Mouse (Mus musculus) heart, postnatal 0 days (tissue): ENCODE measurements around the gene Nectin1. TPM values are rescaled to one million over a fixed set of nuclear protein-coding genes. Genes with fewer than 3 reads are reported as not detected.
A peak's percentile ranks its signal among the peaks of the same experiment; 100 is the strongest.

Experiments used
- ATAC-seq: fragments of 200-750 bp; cut with Nextera tagmentation; 2 replicates; pipeline ENCODE4 v1.8.0; 2017; ENCODE audit warnings: low read depth, moderate number of reproducible peaks, moderate library complexity; ENCODE audit not compliant: insufficient read depth
- DNase-seq: peaks from one replicate; pipeline ENCODE4 v3.0.0-alpha.2; 2016; ENCODE audit warnings: low spot score
- H3K27ac ChIP-seq: fragments of 300-500 bp; sonication (generic); 2 replicates; pipeline ENCODE4 v1.5.1; 2014; ENCODE audit warnings: low read depth, mild to moderate bottlenecking
- H3K27me3 ChIP-seq: fragments of 300-500 bp; sonication (generic); 2 replicates; pipeline ENCODE4 v1.6.1; 2014; ENCODE audit warnings: low read length, mixed read lengths; ENCODE audit not compliant: control insufficient read depth, insufficient read depth
- H3K36me3 ChIP-seq: fragments of 300-500 bp; sonication (generic); replicated peaks from 2 replicates; pipeline ENCODE4 v1.6.1; 2014; ENCODE audit warnings: low read length, mixed read lengths; ENCODE audit not compliant: control insufficient read depth, insufficient read depth
- H3K4me1 ChIP-seq: fragments of 300-500 bp; sonication (generic); 2 replicates; pipeline ENCODE4 v1.6.1; 2014; ENCODE audit warnings: antibody characterized with exemption; ENCODE audit not compliant: control insufficient read depth, insufficient read depth
- H3K4me2 ChIP-seq: fragments of 300-500 bp; sonication (generic); 2 replicates; pipeline ENCODE4 v1.6.1; 2014; ENCODE audit warnings: low read depth, mild to moderate bottlenecking, low read length, moderate library complexity
- H3K4me3 ChIP-seq: fragments of 300-500 bp; sonication (generic); 2 replicates; pipeline ENCODE4 v1.5.1; 2014; ENCODE audit warnings: low read depth, low read length
- H3K9ac ChIP-seq: fragments of 300-500 bp; sonication (generic); replicated peaks from 2 replicates; pipeline ENCODE4 v1.6.1; 2014; ENCODE audit warnings: low read depth, low read length, mixed read lengths
- H3K9me3 ChIP-seq: fragments of 300-500 bp; sonication (generic); replicated peaks from 2 replicates; pipeline ENCODE4 v1.6.1; 2016; ENCODE audit warnings: low read length; ENCODE audit not compliant: control insufficient read depth
- CTCF ChIP-seq: IDR thresholded peaks from 2 replicates; pipeline ENCODE4 v1.5.1; 2016; ENCODE audit warnings: antibody characterized with exemption, control low read depth, low read depth
- EP300 ChIP-seq: IDR thresholded peaks from 2 replicates; pipeline ENCODE4 v1.6.1; 2016; ENCODE audit warnings: antibody characterized with exemption, low read depth
- WGBS: fragments of 180-500 bp; shearing (Covaris S2); extraction: QIAGEN DNeasy Blood & Tissue Kit; methylation state at CpG from one replicate; pipeline ENCODE4 v1.1.7; 2014; 5-methylcytosine and 5-hydroxymethylcytosine counted together
- polyA plus RNA-seq: library from polyadenylated mRNA; unstranded; fragments of >200 nt; fragmentation: Nextera tagmentation; extraction: Ambion mirVana; gene quantifications from 2 replicates; pipeline ENCODE4 v1.2.1, GENCODE M21; 2015
- total RNA-seq: library from RNA; depleted of rRNA; stranded (reverse); fragments of >200 nt; gene quantifications from 2 replicates; pipeline ENCODE4 v1.2.3, GENCODE M21; 2014; ENCODE audit warnings: low replicate concordance

Nectin1 gene
- total and polyA plus RNA-seq, 2 experiments from 2014 or later: 0.82 to 3.6 TPM

GRCm38 (mm10) chr9:43768779-43769178, 25.0 kb downstream of the Nectin1 start:
- no peak overlapping the region for H3K4me2 ChIP-seq
- no peaks in the 10 kb centered on the region for H3K27me3 ChIP-seq
- H3K36me3 ChIP-seq: no peaks in the 10 kb centered on the region
- ATAC-seq: no peak
- no peak for DNase-seq
- no peaks in the 10 kb centered on the region for H3K4me1 ChIP-seq
- WGBS: 46% methylated on average over 4 of the region's 4 CpGs
- H3K9me3 ChIP-seq: no peaks in the 10 kb centered on the region
- H3K9ac ChIP-seq: no peak overlapping the region
- TF ChIP-seq CTCF (no peak), EP300 (no peak)
- no peak overlapping the region for H3K27ac ChIP-seq
- no peak overlapping the region for H3K4me3 ChIP-seq

- H3K9ac ChIP-seq: no peak overlapping the region
- DNase-seq (no peak), ATAC-seq (no peak)
- no peaks in the 10 kb centered on the region for H3K4me1 ChIP-seq
- H3K27ac ChIP-seq: no peak overlapping the region
- no peaks in the 10 kb centered on the region for H3K27me3 ChIP-seq
- whole genome bisulfite sequencing: 67% methylated on average over 7 of the region's 7 CpGs
- H3K9me3 ChIP-seq: no peaks in the 10 kb centered on the region
- no peak overlapping the region for H3K4me2 ChIP-seq
- H3K36me3 ChIP-seq: no peaks in the 10 kb centered on the region
- no peak for TF ChIP-seq CTCF
- no peak for TF ChIP-seq EP300
- H3K4me3 ChIP-seq: no peak overlapping the region
These were observed 25.4 kb downstream of the Nectin1 start for GRCm38 (mm10) chr9:43769228-43769627.

- TF ChIP-seq CTCF (no peak), EP300 (no peak)
- no peak overlapping the region for H3K4me2 ChIP-seq
- H3K36me3 ChIP-seq: no peaks in the 10 kb centered on the region
- H3K9ac ChIP-seq: no peak overlapping the region
- no peak overlapping the region for H3K27ac ChIP-seq
- no peaks in the 10 kb centered on the region for H3K4me1 ChIP-seq
- H3K27me3 ChIP-seq: no peaks in the 10 kb centered on the region
- no peaks in the 10 kb centered on the region for H3K9me3 ChIP-seq
- DNase-seq: no peak
- ATAC-seq: no peak
- 73% methylated on average over 4 of the region's 4 CpGs for WGBS
- no peak overlapping the region for H3K4me3 ChIP-seq
These were observed 26.2 kb downstream of the Nectin1 start for GRCm38 (mm10) chr9:43769940-43770339.

GRCm38 (mm10) chr9:43771041-43771440, 27.3 kb downstream of the Nectin1 start:
- no peak overlapping the region for H3K4me3 ChIP-seq
- no peak overlapping the region for H3K9ac ChIP-seq
- H3K27me3 ChIP-seq: no peaks in the 10 kb centered on the region
- DNase-seq (no peak), ATAC-seq (no peak)
- no peaks in the 10 kb centered on the region for H3K36me3 ChIP-seq
- TF ChIP-seq CTCF: peak; percentile 8; the same call in 1 of the 2 replicates
- TF ChIP-seq EP300: no peak
- no peak overlapping the region for H3K27ac ChIP-seq
- H3K4me1 ChIP-seq: no peaks in the 10 kb centered on the region
- no peak overlapping the region for H3K4me2 ChIP-seq
- 55% methylated on average over 1 of the region's 1 CpGs for WGBS
- H3K9me3 ChIP-seq: no peaks in the 10 kb centered on the region

GRCm38 (mm10) chr9:43772460-43772859, 28.7 kb downstream of the Nectin1 start:
- ATAC-seq (no peak), DNase-seq (no peak)
- Histone ChIP-seq H3K27me3 (no peaks in the 10 kb centered on the region), H3K9me3 (no peaks in the 10 kb centered on the region), H3K4me2 (no peak overlapping the region), H3K4me3 (no peak overlapping the region), H3K4me1 (no peaks in the 10 kb centered on the region), H3K27ac (no peak overlapping the region), H3K9ac (no peak overlapping the region), H3K36me3 (no peaks in the 10 kb centered on the region)
- WGBS: 79% methylated on average over 6 of the region's 6 CpGs
- TF ChIP-seq CTCF: no peak
- TF ChIP-seq EP300: no peak

GRCm38 (mm10) chr9:43773521-43773920, 29.7 kb downstream of the Nectin1 start:
- TF ChIP-seq CTCF (no peak), EP300 (no peak)
- H3K4me3 ChIP-seq: no peak overlapping the region
- H3K27me3 ChIP-seq: no peaks in the 10 kb centered on the region
- no peak for DNase-seq
- no peaks in the 10 kb centered on the region for H3K36me3 ChIP-seq
- no peaks in the 10 kb centered on the region for H3K4me1 ChIP-seq
- H3K9me3 ChIP-seq: no peaks in the 10 kb centered on the region
- WGBS: 83% methylated on average over 2 of the region's 2 CpGs
- no peak for ATAC-seq
- H3K9ac ChIP-seq: no peak overlapping the region
- H3K27ac ChIP-seq: no peak overlapping the region
- H3K4me2 ChIP-seq: no peak overlapping the region
